Mouse (Mus musculus) E14TG2a.4 (cell line): Measurements from ENCODE around the gene Tent5a.

ENCODE experiments used
- CTCF ChIP-seq: conservative IDR thresholded peaks from 2 replicates; pipeline ENCODE4 v1.5.1; 2014; ENCODE audit warnings: low read length
- NANOG ChIP-seq: IDR thresholded peaks from 2 replicates; pipeline ENCODE4 v1.6.1; 2014; ENCODE audit warnings: borderline replicate concordance, low read length, mixed read lengths
- POU5F1 ChIP-seq: IDR thresholded peaks from 2 replicates; pipeline ENCODE4 v1.6.1; 2014; ENCODE audit warnings: low read length, borderline replicate concordance

- TF ChIP-seq CTCF (no peak), NANOG (no peak), POU5F1 (no peak)
Measured at GRCm38 (mm10) chr9:85325201-85325868, 1.8 kb downstream of the Tent5a start.
